Mouse (Mus musculus) megakaryocyte-erythroid progenitor cell, adult 5-6 weeks (primary cell): ENCODE measurements around the gene Ncoa4. TPM values are rescaled to one million over a fixed set of nuclear protein-coding genes. Genes with fewer than 3 reads are reported as not detected.
"Not testable (repeated sequence)": the region's sequence is repeated elsewhere in the genome, so short reads cannot be mapped to it uniquely, and the experiment has no call there.

Source experiments
- ATAC-seq: replicated peaks from 2 replicates; pipeline ENCODE4 v1.8.0; 2016; ENCODE audit warnings: mild to moderate bottlenecking, inconsistent platforms; ENCODE audit not compliant: severe bottlenecking, poor library complexity, low FRiP score, low TSS enrichment
- total RNA-seq, 2 experiments: library from RNA; stranded (forward) in 1 of 2; stranded (reverse) in 1 of 2; fragments of 200-1000, 215-1000 nt in 1 of 2; fragments of >200 nt in 1 of 2; fragmentation: Nextera tagmentation in 1 of 2; gene quantifications; 2 replicates each; pipeline ENCODE4 v1.2.3; 2014 to 2017

Ncoa4 gene
- total RNA-seq, 2 experiments from 2014 or later: 48.1 to 51.3 TPM

- ATAC-seq: no peak
Observed at GRCm38 (mm10) chr14:32190627-32191391, 31.1 kb downstream of the Ncoa4 start.

GRCm38 (mm10) chr14:32191926-32192325 lies 32.3 kb downstream of the Ncoa4 start:
- peak; percentile 21; the same call in 1 of the 2 replicates for ATAC-seq

- ATAC-seq: peak; percentile 87
Observed at GRCm38 (mm10) chr14:32192437-32192836, 32.8 kb downstream of the Ncoa4 start.

DNA sequence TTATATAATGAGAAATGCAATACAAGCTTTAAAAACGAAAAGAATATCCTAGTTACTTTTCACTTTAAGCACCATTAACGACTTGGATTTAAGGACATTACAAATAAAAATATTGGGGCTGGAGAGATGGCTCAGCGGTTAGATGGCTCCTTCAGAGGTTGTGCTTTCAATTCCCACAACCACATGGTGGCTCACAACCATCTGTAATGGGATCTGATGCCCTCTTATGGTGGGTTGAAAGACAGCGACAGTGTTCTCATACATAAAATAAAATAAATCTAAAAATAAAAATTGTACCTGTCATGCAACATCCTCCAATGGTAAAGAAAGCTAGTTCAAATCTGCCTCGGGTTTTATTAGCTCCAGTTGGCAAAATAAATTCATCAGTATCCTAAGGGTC lies 33.9 kb downstream of the Ncoa4 start:
- not testable (repeated sequence) for ATAC-seq

DNA sequence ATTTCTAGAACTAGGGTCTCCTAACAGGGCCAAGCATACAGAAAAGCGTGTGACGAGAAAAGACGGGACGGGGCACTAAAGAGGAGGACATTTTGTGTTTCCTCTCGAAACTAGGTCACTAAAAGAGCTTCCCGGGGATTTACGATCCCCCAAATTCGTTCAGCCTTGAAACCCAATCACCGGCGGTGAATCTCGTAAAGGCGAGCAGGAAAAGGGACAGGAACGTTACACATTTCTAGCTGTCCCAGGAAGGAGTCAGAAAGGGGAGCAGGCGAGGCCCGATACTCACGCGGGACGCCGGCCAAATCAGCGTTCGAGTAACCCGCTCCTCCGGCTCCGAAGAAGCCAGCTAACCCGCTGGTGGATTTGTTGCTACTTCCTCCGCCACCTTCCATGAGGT lies 41.7 kb downstream of the Ncoa4 start:
- 0 out of 2 replicates have a peak, but pooled peaks have one; percentile 27 for ATAC-seq

GRCm38 (mm10) chr14:32201791-32202451 lies 42.3 kb downstream of the Ncoa4 start, which contains the start of the genes Timm23 and Parg:
Gene Timm23, minus strand, starts transcription at chr14:32201898.
Gene Parg, plus strand, starts transcription at chr14:32201949.
- ATAC-seq: peak; percentile 94

DNA sequence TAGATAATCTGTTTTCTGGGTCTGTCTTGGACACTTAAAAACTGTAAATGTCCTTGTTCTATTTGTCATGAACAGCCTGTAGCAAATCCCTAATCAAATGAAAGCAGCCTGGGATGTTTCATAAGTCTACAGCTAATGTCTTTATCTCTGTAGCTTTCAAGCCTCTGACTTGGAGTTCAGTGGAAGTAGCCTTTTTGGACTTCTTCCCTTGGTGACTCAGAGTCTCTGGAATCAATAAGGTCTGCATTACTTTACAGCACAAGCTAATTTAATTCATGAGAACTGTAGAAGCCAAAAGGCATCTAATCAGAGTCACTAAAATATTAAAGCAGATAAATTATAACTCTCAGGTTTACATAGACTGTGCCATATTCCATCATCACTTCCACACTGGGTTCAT lies 66.9 kb downstream of the Ncoa4 start:
- no peak for ATAC-seq

DNA sequence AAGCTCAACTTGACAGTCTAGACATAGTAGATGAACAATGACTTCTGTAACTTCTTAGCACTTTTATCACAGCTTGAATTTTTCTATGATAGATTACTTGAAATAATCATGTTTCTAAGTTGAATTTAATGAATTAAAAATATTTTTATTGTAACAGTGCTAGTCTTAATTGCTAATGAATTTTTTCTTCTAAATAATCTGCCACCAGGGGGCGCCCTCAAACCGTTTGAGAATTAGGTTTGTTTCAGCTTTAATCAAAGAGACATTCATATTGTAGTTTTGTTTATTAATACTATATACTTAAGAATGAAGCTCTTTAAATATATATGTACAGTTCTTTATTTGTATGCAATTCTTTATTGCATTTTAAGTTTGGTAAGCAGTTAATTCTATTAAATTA lies 69.3 kb downstream of the Ncoa4 start:
- ATAC-seq: no peak

Other genes with a start within 250 kb of the Ncoa4 start
- gene Galnt15, start 130.9 kb upstream of the Ncoa4 start, total RNA-seq (2014; fragmentation: Nextera tagmentation): not detected in 2 replicates
- not detected in 2 replicates for gene Galnt15, start 130.9 kb upstream of the Ncoa4 start, total RNA-seq (2017)
- gene Oxnad1, start 74.5 kb upstream of the Ncoa4 start, total RNA-seq (2014; fragmentation: Nextera tagmentation): 15.0 and 34.8 TPM in 2 replicates
- 28.7 and 54.1 TPM in 2 replicates for gene Oxnad1, start 74.5 kb upstream of the Ncoa4 start, total RNA-seq (2017)
- 97.5 and 115 TPM in 2 replicates for gene Dph3, start 74.1 kb upstream of the Ncoa4 start, total RNA-seq (2014; fragmentation: Nextera tagmentation)
- 55.5 and 76.5 TPM in 2 replicates for gene Dph3, start 74.1 kb upstream of the Ncoa4 start, total RNA-seq (2017)
- gene Msmb, start 17.8 kb upstream of the Ncoa4 start, total RNA-seq (2014; fragmentation: Nextera tagmentation): not detected in 2 replicates
- not detected in 2 replicates for gene Msmb, start 17.8 kb upstream of the Ncoa4 start, total RNA-seq (2017)
- 216 and 235 TPM in 2 replicates for gene Timm23, start 42.0 kb downstream of the Ncoa4 start, total RNA-seq (2014; fragmentation: Nextera tagmentation)
- gene Timm23, start 42.0 kb downstream of the Ncoa4 start, total RNA-seq (2017): 189 and 199 TPM in 2 replicates
- gene Parg, start 42.1 kb downstream of the Ncoa4 start, total RNA-seq (2014; fragmentation: Nextera tagmentation): 31.5 and 33.9 TPM in 2 replicates
- 102 and 122 TPM in 2 replicates for gene Parg, start 42.1 kb downstream of the Ncoa4 start, total RNA-seq (2017)
- 0.33 TPM in 1 of 2 replicates, not detected in the other for gene Ogdhl, start 162.2 kb downstream of the Ncoa4 start, total RNA-seq (2014; fragmentation: Nextera tagmentation)
- gene Ogdhl, start 162.2 kb downstream of the Ncoa4 start, total RNA-seq (2017): not detected in 2 replicates
- gene 1700024G13Rik, start 228.5 kb downstream of the Ncoa4 start, total RNA-seq (2014; fragmentation: Nextera tagmentation): not detected in 2 replicates
- gene 1700024G13Rik, start 228.5 kb downstream of the Ncoa4 start, total RNA-seq (2017): not detected in 2 replicates